Mouse (Mus musculus): Measurements from ENCODE around the gene Cpsf6.

Cpsf6 gene

DNA sequence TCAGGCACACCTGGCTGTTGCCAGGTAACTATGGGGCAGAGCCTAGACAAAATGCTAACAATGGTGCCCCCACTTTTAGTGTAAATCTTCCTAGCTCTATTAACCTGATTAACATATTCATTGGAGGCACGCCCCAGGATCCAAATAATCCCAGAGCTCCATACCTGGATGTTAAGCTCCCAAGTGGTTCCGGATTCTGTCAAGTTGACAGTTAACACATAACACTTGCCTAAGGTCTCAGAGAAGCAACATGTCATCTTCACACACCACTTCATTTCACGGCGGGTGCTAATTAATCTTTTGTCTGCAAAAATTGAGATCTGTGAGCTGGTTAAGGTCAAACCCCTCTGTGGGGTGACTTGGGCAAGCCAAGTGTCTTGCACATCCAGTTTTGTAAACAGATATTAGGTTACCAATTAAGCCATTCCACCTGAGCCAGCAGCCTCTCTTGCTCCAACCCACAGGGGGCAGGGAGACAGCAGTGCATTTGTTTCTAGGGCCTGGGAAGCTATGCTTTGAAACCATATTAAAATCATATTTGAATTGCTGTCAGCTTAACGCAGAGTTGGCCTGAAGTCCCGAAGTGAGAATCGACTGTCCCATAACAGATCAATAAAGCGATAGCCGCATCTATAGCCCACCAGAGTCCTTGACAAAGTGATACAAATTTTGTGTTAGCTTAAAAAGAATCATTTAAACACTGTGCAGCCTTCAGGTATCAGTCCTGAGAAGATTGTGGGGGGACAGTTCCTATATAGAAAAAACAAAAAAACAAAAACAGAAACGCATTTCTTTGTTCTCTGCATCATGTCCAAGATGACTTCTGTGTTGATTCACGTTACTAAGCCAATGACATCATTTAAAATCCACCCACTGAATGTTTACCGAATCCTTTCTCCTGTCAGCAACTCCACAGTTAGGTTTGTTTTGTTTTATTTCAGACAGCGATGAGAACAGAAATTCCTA, 34.0 kb upstream of the Cpsf6 start:
- no peak for DNase-seq

DNA sequence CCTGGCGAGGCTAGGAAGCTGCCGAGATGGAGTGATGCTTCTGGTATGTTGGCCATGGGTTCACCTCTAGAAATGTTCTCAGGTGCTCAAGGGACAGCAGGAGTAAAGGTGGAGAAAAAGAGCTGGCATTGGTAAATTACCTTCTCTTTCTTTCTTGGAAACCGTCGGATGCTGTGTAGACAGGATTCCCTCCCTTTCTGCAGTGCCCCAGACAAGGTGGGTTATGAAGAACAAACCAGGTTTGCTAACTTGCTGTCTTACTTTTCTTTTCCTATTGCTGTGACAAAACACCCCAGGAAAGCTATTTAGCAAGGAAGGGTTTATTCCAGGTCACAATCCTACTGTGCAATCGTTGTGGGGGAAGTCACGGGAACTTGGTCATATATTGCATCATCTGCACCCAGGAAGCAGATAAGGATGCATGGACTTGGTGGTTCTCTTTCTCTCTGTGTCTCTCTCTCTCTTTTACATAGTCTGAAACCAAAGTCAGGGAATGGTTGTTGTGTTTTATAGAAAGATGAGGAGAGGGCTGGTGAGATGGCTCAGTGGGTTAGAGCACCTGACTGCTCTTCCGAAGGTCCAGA, 32.8 kb upstream of the Cpsf6 start:
- no peak for DNase-seq

DNA sequence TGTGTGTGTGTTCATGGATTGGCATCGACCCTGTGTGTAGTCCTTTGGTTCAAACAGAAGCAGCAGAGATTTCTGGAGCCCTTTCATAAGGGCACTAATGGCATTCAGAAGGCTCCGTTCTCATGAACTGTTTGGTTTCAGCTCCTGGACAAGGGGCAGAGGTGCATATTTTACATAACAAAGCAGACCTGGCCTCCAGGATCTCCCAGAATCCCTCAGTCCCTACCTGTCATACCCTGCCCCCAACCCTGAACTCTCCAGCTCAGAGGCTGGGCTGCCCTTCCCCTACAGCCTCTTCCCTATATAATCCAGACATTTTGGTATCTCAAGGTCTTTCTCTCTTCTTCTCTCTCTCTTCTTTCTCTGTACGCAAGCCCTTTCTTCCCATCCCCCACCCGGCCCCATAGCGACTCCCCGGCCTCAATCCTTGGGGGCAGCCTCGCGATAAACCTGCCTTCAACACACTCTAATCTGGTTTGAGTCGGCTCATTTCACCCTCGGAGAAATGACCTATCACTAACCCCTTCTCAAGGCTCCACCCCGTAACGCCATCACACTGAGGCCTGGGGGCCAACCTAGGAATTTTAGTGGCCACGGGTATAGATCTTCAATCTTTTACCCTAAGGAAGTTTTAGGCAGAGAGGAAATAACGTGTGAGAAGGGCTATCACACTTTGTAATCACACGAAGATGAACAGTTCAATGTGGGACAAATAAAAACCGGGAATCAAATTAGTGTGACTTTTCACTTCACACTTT, 32.1 kb upstream of the Cpsf6 start:
- no peak for DNase-seq

DNA sequence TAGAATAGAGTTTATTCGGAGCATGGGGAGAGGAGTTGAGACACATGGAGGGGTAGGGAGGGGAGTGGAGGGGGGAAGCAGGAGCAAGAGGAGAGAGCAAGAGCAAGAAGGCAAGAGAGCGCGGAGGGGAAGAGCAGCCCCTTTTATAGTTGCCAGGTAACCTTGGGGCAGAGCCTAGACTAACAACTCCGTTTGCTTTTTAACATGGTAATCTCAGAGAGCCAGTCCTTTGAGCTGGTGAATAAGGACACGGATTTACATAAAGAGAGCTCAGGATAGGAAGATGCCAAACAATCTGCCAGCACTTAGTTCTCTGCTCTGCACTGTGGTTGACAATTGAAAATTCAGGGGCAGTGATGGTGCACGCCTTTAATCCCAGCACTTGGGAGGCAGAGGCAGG, 31.3 kb upstream of the Cpsf6 start:
- DNase-seq, result no peak

DNA sequence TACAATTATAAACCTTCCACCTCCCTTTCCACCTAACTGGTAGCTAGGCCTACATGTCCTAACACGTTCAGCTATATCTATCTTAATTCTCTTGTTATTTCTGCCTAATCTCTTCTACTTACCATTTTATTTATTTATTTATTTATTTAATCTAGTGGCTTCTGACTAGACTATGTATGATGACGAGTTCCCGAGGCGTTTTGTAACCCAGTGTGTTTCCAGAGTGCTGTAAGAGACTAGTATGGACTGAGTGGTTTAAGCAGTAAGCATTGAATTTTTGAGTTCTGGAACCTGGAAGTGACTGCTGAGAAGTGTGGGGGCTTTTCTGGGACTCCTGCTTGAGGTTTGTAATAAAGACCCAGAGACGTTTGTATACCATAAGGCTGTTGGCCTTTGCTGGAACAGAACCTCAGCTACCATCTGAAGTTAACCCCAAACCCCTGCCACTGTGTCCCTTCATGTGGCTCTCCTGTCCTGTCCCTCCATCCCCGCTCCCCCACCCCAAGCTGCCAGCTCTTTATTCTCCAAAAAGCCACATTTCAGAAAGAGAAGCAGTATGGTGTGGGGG, 30.8 kb upstream of the Cpsf6 start:
- DNase-seq, result no peak

DNA sequence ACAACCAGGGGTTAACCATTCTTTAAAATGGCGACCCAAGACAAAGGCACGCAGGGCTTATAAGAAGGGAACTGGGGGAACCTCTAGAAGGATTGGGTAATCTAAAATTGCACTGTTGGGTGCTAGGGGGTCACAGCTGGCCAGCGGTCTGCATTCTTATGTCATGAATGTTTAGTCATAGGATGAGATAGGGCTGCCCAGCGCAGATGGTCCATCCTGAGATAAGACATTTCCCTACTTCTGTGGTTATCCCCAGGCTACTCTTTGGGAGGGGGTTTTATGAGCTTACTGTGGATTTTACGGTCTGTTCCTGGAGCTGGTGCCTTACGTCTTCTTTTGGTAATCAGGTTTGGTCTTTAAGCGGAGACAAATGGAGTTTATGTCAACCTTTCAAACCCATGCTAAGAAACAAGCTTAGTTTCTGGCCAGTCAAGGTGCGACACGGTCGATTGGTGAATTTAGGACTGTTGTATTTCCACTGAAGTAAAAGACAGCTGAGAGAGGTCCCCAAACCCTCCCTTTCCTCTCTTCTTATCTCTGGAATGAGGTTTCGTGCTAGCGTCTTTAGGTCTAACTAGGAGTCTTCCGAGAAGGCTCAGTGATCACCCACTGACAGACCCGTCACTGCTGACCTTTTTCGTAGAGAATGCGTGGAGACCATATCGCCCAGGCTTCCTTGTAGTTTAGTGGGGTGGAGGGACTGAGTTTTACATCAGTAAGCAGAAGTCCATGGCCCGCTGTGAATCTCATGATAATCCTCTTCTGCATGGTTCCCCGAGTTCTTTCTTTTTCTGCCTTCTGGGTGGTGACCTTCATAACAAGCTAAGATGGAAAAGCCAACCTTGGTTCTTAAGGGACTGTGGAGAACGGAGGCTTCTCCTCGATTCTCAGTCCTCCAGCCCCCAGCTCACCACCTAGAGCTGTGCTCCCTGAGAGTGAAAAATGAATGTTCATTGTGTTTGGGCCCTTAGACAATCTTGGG, 29.8 kb upstream of the Cpsf6 start:
- no peak for DNase-seq

DNA sequence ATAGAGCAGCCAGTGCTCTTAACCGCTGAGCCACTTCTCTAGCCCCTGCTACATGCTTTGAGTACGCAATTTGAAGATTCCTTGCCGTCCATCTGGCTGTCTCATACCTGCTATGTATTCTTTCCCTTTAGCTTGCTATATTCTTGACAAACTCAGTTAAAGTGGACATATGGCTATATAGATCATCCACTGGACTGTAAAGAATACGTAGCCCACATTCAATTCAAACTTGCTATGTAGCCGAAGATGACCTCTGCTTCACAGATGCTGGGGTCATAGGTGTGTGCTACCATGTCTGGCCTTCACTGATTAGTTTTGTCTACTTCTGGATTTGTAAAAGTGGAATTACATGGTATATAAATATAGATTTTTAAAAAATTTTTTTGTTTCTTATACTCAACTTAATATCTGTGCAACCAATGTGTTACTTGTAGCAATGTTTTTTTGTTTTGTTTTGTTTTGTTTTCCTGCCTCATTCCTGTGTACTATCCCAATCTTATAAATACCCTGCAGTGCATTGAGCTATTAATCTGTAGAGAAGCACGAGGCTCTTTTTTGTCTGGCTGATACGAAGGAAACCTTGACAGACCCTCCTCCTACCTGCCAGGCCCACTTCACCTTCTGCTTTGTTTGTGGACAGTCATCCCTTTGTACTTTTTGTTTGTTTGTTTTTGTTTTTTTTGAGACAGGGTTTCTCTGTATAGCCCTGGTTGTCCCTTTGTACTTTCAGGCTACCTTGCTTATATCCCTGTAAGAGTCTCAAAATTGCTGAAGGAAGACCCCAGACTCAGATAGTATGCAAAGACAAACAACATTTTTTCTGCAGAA, 28.9 kb upstream of the Cpsf6 start:
- DNase-seq, result no peak

DNA sequence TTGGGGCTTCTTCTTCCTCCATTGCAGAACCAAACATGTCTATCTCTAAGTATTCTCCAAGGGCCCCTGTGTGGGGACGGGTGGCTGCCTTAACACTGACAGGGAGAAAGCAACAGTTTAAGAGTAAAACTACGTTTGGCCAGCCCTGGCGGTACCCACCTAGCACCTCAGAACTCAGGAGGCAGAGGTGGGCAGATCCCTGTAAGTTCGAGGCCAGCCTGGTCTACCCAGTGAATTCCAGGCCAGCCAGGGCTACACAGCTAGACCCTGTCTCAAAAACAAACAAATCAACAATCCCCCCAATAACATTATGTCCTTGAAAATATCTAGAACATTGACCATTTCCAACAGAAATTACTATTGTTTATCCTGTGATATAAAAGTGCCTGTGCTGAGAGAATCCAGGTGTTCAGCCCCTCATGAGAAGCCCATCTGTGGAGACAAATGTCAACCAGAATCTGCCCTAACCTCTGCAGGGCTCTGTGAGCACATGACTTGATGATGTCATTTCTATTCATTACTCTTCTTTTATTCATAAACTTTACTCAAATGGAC, 28.0 kb upstream of the Cpsf6 start:
- no peak for DNase-seq

DNA sequence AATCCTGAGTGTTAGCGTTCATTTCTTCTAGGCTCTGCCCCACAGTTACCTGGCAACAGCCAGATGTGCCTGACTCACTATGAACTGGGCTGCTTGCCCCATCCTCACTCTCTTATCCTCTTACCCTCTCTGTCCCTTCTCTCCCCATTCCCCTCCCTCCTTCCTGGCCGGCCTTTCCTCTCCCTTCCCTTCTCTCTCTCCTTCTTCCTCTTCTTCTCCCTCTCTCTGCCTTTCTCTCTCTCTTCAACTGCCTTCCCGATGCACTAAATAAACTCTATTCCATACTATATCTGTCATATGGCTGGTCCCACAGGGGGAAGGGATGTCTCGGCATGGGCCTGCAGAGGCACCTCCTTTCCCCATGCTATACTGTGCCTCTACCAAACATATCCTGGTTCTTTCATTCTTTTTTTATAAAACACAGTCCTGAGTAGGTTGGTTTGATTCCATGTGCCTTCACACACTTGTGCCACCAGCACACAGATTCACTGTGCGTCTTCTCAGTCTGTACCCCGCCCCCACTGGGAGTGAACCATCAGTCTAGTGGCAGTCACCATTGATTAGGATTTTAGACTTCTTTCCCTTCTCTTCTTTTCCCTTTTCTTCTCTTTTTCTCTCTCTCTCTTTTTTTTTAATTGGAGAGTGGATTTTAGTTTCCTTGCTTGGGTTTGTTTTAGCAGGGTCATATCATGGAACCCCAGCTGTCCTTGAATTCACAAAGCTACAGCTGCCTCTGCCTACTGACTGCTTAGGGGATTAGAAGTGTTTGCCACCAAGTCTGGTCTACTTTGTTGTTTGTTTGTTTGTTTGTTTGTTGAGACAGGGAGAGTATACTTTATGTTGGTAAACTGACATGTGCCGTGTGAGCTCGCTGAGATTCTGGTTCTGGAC, 27.3 kb upstream of the Cpsf6 start:
- no peak for DNase-seq

DNA sequence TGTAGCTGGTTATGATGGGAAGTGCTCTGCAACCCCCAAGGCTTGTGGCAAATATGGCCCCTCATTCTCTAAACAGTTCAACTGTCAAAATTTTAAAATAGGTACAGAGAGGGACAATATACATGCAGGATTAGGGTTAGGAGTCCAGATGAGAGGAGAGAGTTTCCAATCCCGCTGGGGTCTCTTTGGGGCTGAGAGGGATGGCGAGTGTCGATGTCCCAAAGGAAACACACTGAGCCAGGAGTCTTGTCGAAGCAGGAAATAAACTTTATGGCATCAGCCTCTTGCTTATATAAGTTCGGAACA, 26.4 kb upstream of the Cpsf6 start:
- DNase-seq, result no peak

DNA sequence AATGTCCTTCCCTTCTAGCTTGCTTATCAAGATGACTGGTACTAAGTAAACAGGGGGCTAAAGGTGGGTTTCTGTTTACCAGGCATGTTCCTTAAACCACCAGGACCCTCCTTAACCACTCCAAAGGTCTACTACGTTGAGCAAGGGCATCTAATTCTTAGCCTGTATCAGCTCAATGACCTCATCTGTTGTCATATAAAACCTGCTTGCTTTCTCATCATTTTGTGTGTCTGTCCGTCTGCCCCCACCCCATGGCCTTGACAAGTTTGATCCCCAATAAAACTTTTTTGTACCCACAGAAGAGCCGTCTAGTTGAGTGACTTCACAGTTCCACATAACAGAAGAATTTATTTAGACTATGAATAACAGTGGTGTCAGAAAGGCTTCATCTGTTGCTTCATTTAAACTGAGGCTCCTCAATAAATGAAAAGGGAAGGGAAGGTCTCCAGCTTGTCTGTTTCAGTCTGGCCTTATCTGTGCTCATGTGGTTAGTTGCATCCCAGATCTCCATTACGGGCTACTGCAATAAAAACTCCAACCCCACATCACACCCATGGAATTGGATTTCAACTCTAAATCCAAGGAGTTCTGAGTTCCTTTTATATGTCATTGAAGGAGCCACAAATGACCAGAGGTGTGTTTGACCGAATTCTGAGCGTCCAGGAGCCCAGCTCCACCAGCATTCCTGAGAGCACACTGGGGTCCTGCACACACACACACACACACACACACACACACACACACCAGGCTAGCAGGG, 25.9 kb upstream of the Cpsf6 start:
- DNase-seq, result no peak

DNA sequence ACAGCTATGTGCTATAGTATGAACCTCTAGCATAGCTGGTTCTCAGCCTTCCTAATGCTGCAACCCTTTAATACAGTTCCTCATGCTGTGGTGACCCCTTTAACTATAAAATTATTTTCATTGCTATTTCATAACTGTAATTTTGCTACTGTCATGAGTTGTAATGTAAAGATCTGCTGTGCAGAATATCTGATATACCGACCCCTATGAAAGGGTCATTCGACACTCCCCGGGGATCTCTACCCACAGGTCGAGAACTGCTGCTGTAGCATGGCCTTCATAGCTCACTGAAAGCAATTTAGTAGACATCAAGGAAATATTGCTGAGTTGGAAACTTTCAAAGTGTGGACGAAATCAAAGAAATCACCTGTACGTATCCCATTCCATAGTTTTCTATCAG, 24.6 kb upstream of the Cpsf6 start:
- DNase-seq, result no peak

DNA sequence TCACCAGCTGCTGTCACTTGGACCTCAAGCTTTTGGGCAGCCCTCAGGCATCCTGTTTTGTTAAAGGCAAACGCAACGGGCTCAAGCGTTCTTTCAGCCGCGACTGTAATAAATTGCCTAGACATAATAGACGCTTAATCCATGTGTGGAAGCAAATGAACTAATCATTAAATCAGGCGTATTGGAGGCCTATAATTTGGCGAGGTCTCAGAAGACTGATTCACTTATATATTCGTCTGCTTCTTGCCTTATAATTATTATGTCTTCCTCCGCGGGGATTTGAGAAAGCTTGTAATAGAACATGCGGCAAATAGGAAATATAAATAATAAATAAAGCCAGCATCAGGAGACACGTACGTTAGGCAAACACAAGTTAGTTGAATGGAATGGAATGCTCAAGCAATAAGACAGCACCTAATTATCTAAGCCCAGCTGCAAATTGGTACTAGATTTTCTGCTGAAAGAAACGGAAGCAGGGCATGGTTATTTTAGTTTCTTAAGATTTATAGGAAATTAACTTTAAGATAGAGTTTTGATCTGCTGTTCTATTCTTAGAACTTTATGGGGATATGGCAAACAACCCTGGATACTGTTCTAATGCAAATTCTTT, 23.6 kb upstream of the Cpsf6 start:
- DNase-seq, result no peak

DNA sequence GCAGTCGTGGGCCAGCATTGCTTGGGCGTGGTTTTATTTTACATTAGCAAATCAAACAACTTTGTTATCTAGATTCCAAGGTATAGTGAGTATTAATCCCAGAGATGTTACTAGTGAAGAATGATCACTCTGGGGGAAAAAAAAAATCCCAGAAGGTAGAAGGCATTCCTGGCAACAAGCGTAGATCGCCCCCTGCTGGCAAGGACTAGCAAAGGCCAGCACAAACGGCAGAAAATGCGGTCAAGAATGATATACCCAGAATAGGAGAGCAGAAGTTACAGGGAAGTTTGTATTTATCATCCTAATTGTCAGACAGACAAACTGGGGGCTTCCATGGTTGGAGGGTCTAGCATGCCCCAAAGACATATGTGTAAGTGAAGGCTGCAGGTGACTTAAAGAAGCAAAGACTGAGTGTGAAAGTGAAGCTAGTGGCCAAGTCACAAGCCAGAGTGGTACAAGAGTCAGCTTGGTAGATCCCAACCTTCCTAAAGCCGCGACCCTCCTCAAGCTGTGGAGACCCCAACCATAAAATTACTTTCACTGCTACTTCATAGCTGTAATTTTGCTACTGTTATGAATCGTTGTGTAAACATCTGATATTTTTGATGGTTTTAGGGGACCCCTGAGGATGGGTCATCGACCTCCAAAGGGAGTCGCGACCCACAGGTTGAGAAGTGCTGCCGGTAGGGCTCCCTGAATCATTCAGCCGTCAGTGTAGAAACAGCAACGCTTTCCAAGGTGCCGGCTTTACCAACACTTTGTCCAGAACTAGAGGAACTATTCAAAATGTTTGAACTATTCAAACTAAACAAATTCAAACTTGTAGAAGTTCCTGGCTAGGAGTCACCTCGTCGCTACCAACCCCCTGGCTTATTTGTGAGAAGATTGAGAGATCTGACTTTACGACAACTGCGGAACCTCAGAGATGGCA, 22.9 kb upstream of the Cpsf6 start:
- DNase-seq, result peak in 1 of 2 experiments; percentile 51

DNA sequence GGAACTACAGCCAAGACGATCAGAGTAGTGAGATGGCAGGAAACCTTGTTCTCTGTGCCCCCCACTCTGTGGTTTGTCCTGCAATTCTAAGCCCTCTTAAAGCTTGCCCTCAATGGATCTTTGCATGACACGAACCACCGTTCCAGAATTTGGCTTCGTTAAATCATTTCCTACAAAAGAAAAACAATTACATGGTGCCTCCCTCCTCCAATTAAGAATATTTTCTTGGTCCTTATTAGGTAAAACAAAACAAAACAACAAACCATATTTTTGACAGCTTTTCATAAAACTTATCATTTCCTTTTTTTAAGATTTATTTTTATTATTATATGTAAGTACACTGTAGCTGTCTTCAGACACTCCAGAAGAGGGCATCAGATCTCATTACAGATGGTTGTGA, 21.5 kb upstream of the Cpsf6 start:
- DNase-seq, result no peak

DNA sequence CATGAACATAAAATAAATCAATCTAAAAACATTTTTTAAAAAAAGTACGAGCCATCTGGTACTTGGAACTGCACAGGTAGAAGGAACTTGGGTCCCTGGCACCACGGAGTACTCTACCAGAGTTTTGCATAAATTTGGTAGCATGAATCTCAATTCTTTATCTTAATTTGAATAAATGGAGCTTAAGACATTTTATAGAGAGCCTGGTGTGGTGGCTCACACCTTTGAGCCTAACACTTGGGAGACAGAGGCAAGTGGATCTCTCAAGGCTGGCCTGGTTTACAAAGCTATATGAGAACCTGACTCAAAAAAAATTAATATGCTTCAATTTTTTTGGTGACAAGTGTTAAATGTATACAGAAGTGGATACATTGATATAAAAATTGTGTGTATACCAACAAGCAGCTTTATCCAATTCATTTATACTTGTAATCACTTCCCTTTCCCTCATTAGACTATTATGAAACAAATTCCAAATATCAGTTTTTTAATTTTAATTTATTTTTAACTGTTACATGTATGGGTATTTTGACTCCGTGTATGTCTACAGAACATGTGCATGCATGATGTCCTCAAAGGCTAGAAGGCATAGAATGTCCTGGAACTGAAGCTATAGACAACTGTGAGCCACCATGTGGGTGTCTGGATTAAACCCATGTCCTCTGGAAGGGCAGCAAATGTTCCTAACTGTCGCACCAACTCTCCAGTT, 20.6 kb upstream of the Cpsf6 start:
- DNase-seq, result no peak

DNA sequence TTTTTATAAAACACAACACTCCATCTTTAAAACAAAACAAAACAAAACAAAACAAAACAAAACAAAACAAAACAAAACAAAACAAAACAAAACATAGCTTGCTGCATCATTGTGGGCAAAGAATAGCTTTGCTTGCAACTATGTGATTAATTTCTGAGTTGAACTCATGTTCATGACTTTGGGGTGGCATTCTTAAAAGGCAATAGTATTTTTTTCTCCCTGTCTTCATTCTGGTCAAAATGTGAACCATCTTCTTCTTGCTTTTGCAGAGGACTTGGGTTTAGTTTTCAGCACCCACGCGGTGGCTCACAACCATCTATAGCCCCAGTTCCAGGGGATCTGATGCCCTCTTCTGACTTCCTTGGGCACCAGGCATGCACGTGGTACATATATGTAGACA, 20.0 kb upstream of the Cpsf6 start:
- DNase-seq, result no peak

Measured in cerebellum, postnatal 25 days (tissue).